Mouse (Mus musculus): ENCODE results near the gene Slc25a21.

- TF ChIP-seq CTCF (IDR thresholded peaks at IDR 0.05; ENCODE audit: low read depth, low read length) (no peak), POLR2A (IDR thresholded peaks at IDR 0.05; ENCODE audit: extremely low read depth, insufficient read depth, low read length) (no peak)
Observed at GRCm38 (mm10) chr12:56918145-56918544, 279.1 kb downstream of the Slc25a21 start.
